Mouse (Mus musculus): ENCODE results near the gene Sectm1a. TPM values are rescaled to one million over a fixed set of nuclear protein-coding genes. Genes with fewer than 3 reads are reported as not detected.

Sectm1a gene
- under 1 TPM in 1 of 2 experiments, not detected in 1; 0.74 TPM for polyA plus RNA-seq (2017; shearing (Covaris generic))

GRCm38 (mm10) chr11:121081120-121081519 lies at the start of gene Sectm1a:
Gene Sectm1a, minus strand, starts transcription at chr11:121081220.

GRCm38 (mm10) chr11:121118577-121118976 lies 37.6 kb upstream of the Sectm1a start, which contains the start of gene Tex19.2:
Gene Tex19.2, minus strand, starts transcription at chr11:121118677.

GRCm38 (mm10) chr11:121063379-121063778 lies 17.6 kb downstream of the Sectm1a start, which contains the start of gene Sectm1b:
Gene Sectm1b, minus strand, starts transcription at chr11:121063569.

GRCm38 (mm10) chr11:121039302-121039701 lies 41.7 kb downstream of the Sectm1a start, which contains the start of gene Cd7:
Gene Cd7, minus strand, starts transcription at chr11:121039418.

Other genes starting within 250 kb of the Sectm1a start
- gene Ccdc57, start 148.3 kb downstream of the Sectm1a start, polyA plus RNA-seq (2017; shearing (Covaris generic)) = under 1 TPM; 0.06 to 0.24 TPM
- gene Slc16a3, start 132.7 kb downstream of the Sectm1a start, polyA plus RNA-seq (2017; shearing (Covaris generic)) = 10 to 100 TPM; 10.0 to 24.2 TPM
- 100 to 1,000 TPM; 120 to 151 TPM for gene Csnk1d, start 89.9 kb downstream of the Sectm1a start, polyA plus RNA-seq (2017; shearing (Covaris generic))
- 100 to 1,000 TPM; 102 to 189 TPM for gene Cd7, start 41.8 kb downstream of the Sectm1a start, polyA plus RNA-seq (2017; shearing (Covaris generic))
- gene Sectm1b, start 17.7 kb downstream of the Sectm1a start, polyA plus RNA-seq (2017; shearing (Covaris generic)) = not detected
- gene Tex19.2, start 37.5 kb upstream of the Sectm1a start, polyA plus RNA-seq (2017; shearing (Covaris generic)) = not detected
- not detected for gene Tex19.1, start 64.9 kb upstream of the Sectm1a start, polyA plus RNA-seq (2017; shearing (Covaris generic))
- gene Uts2r, start 79.1 kb upstream of the Sectm1a start, polyA plus RNA-seq (2017; shearing (Covaris generic)) = not detected
- gene Hexdc, start 123.2 kb upstream of the Sectm1a start, polyA plus RNA-seq (2017; shearing (Covaris generic)) = 1 to 10 TPM; 1.1 to 3.1 TPM
- 10 to 100 TPM in 1 of 2 experiments, 1 to 10 TPM in 1; 4.7 to 11.0 TPM for gene Ogfod3, start 123.5 kb upstream of the Sectm1a start, polyA plus RNA-seq (2017; shearing (Covaris generic))
- 100 to 1,000 TPM in 1 of 2 experiments, 10 to 100 TPM in 1; 93.0 to 128 TPM for gene Cybc1, start 148.1 kb upstream of the Sectm1a start, polyA plus RNA-seq (2017; shearing (Covaris generic))
- gene Narf, start 156.0 kb upstream of the Sectm1a start, polyA plus RNA-seq (2017; shearing (Covaris generic)) = 10 to 100 TPM; 28.2 to 39.8 TPM
- gene Foxk2, start 178.8 kb upstream of the Sectm1a start, polyA plus RNA-seq (2017; shearing (Covaris generic)) = 10 to 100 TPM; 12.8 to 15.0 TPM

Measured in activated CD4-positive, CD25-positive, alpha-beta regulatory T cell (primary cell).